In the genomic region with DNA sequence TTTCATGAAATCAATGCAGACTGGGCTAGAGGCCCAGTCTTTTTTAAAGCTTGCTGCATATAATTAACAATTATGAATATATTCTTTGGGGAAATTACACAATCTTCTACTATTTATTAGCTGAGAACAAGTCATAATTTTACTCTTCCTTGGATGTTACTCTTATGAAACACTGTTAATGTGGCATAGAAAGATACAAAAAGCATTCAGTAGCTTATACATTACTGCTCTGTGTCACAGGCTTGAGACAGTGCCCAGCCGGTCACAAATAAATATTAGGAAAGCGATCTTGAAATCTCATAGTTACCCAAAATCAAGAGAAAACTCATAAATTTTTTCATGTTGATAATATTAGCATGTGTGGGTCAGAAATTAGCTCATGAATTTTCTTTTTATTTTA, we compare ENCODE assay signal across 20 mouse cellular contexts.
DNase-seq lines count a peak whose midpoint lies in the region; ATAC-seq and TF ChIP-seq lines count a peak whose summit lies in the region.
"Had no signal": no experiment of that assay in that cellular context is flagged by ENCODE, and none has a peak within 500 bp of the region (broad histone marks: within the 10 kb centered on the region; RNA-seq: fewer than 3 reads in every experiment).

No protein-coding gene starts in this region.

- no peaks in the 10 kb centered on the region for H3K4me1 ChIP-seq in lung, embryonic 14.5 days (ENCODE audit: insufficient read depth)
- H3K4me1 ChIP-seq in lung, embryonic 16.5 days (replicated peaks; ENCODE audit: control insufficient read depth, insufficient read depth, low read length): no peaks in the 10 kb centered on the region
- H3K4me1 ChIP-seq: embryonic facial prominence, embryonic 10.5 days; embryonic facial prominence, embryonic 12.5 days had no signal

- H3K9ac ChIP-seq in lung, embryonic 14.5 days: no peak overlapping the region
- H3K9ac ChIP-seq in lung, embryonic 16.5 days (ENCODE audit: low read length): no peak overlapping the region
- H3K9ac ChIP-seq: embryonic facial prominence, embryonic 12.5 days; forebrain, embryonic 13.5 days; forebrain, embryonic 15.5 days had no signal

- no peak overlapping the region for H3K4me3 ChIP-seq in lung, embryonic 14.5 days (ENCODE audit: low read depth, low read length)
- no peak overlapping the region for H3K4me3 ChIP-seq in lung, embryonic 16.5 days (ENCODE audit: low read length)
- H3K4me3 ChIP-seq: embryonic facial prominence, embryonic 10.5 days; embryonic facial prominence, embryonic 12.5 days; forebrain, embryonic 13.5 days; forebrain, embryonic 15.5 days had no signal

- H3K27me3 ChIP-seq in lung, embryonic 14.5 days (ENCODE audit: insufficient read depth, low read length): no peaks in the 10 kb centered on the region
- no peaks in the 10 kb centered on the region for H3K27me3 ChIP-seq in lung, embryonic 16.5 days (ENCODE audit: control insufficient read depth, insufficient read depth, low read depth, low read length)
- H3K27me3 ChIP-seq: embryonic facial prominence, embryonic 12.5 days; forebrain, embryonic 13.5 days; forebrain, embryonic 15.5 days; Patski had no signal

- H3K9me3 ChIP-seq in lung, embryonic 14.5 days (ENCODE audit: low read depth, low read length): no peaks in the 10 kb centered on the region
- no peaks in the 10 kb centered on the region for H3K9me3 ChIP-seq in lung, embryonic 16.5 days (ENCODE audit: control insufficient read depth, low read length)
- H3K9me3 ChIP-seq: embryonic facial prominence, embryonic 10.5 days; embryonic facial prominence, embryonic 12.5 days; forebrain, embryonic 13.5 days; forebrain, embryonic 15.5 days had no signal

- no peaks in the 10 kb centered on the region for H3K36me3 ChIP-seq in lung, embryonic 14.5 days (ENCODE audit: insufficient read depth)
- H3K36me3 ChIP-seq in lung, embryonic 16.5 days (ENCODE audit: control insufficient read depth, insufficient read depth, low read length): no peaks in the 10 kb centered on the region
- H3K36me3 ChIP-seq: embryonic facial prominence, embryonic 10.5 days; embryonic facial prominence, embryonic 12.5 days had no signal

- peak; percentile 9 for DNase-seq in lung, embryonic 14.5 days
- no peak for DNase-seq in lung, postnatal 14 days
- no peak for DNase-seq in lung, postnatal 25 days (ENCODE audit: low spot score)
- DNase-seq in Muller cell, postnatal 12 days (ENCODE audit: inconsistent ontology term): peak; percentile 9
- no peak for DNase-seq in heart, postnatal 4 days
- DNase-seq: adrenal gland, adult 8-10 months; adrenal gland, postnatal 14 days; adrenal gland, postnatal 36 days; cerebellum, adult 11-12 months; cerebellum, adult 2 months; cerebellum, adult 9-10 months; cerebellum, postnatal 10 days; cerebellum, postnatal 25 days had no signal

- H3K4me2 ChIP-seq in lung, embryonic 14.5 days: no peak overlapping the region
- no peak overlapping the region for H3K4me2 ChIP-seq in lung, embryonic 16.5 days (ENCODE audit: low read depth, low read length)
- H3K4me2 ChIP-seq: embryonic facial prominence, embryonic 12.5 days; forebrain, embryonic 13.5 days; forebrain, embryonic 15.5 days had no signal

- no peak for TF ChIP-seq CTCF in lung, embryonic 14.5 days (IDR thresholded peaks at IDR 0.05; ENCODE audit: low read depth)

- ATAC-seq in lung, embryonic 14.5 days (ENCODE audit: insufficient read depth): no peak; the same call in 1 of the 2 replicates
- peak; percentile 81 for ATAC-seq in lung, embryonic 16.5 days (ENCODE audit: low read depth)
- ATAC-seq: activated CD4-positive, CD25-positive, alpha-beta regulatory T cell, adult 4 months; forebrain, embryonic 13.5 days; forebrain, embryonic 15.5 days; Patski had no signal

- no peak overlapping the region for H3K27ac ChIP-seq in lung, embryonic 14.5 days (ENCODE audit: low read depth)
- no peak overlapping the region for H3K27ac ChIP-seq in lung, embryonic 16.5 days (ENCODE audit: low read length)
- H3K27ac ChIP-seq: embryonic facial prominence, embryonic 10.5 days; embryonic facial prominence, embryonic 12.5 days; forebrain, embryonic 13.5 days; forebrain, embryonic 15.5 days had no signal

- 66% methylated on average over 2 of the region's 2 CpGs for WGBS in lung, embryonic 14.5 days
- 62% methylated on average over 2 of the region's 2 CpGs for WGBS in lung, embryonic 16.5 days

Comparison
In these comparisons a context has a peak if more than half of its experiments do, and no peak if none do; other contexts are left out.
1. DNase-seq: peak in lung, embryonic 14.5 days (single experiment) and Muller cell, postnatal 12 days (single experiment); none in lung, postnatal 14 days (single experiment), lung, postnatal 25 days (single experiment) and heart, postnatal 4 days (single experiment).